Mouse (Mus musculus) heart, embryonic 15.5 days (tissue): ENCODE measurements around the gene Unc5a. TPM values are rescaled to one million over a fixed set of nuclear protein-coding genes. Genes with fewer than 3 reads are reported as not detected.

Experiments
- ATAC-seq: fragments of 200-750 bp; cut with Nextera tagmentation; replicated peaks from 2 replicates; pipeline ENCODE4 v1.8.0; 2017; ENCODE audit warnings: low read depth, moderate TSS enrichment; ENCODE audit not compliant: insufficient number of reproducible peaks, insufficient read depth, low FRiP score
- H3K27ac ChIP-seq: fragments of 300-500 bp; sonication (generic); 2 replicates; pipeline ENCODE4 v1.5.1; 2015; ENCODE audit warnings: mild to moderate bottlenecking, inconsistent platforms
- H3K27me3 ChIP-seq: fragments of 300-500 bp; sonication (generic); 2 replicates; pipeline ENCODE4 v1.6.1; 2015; ENCODE audit warnings: inconsistent platforms
- H3K36me3 ChIP-seq: fragments of 300-500 bp; sonication (generic); 2 replicates; pipeline ENCODE4 v1.6.1; 2015; ENCODE audit warnings: mild to moderate bottlenecking, inconsistent platforms
- H3K4me1 ChIP-seq: fragments of 300-500 bp; sonication (generic); replicated peaks from 2 replicates; pipeline ENCODE4 v1.6.1; 2015; ENCODE audit warnings: inconsistent platforms
- H3K4me2 ChIP-seq: fragments of 300-500 bp; sonication (generic); 2 replicates; pipeline ENCODE4 v1.6.1; 2015; ENCODE audit warnings: inconsistent platforms, mild to moderate bottlenecking, moderate library complexity
- H3K4me3 ChIP-seq: fragments of 300-500 bp; sonication (generic); 2 replicates; pipeline ENCODE4 v1.5.1; 2015; ENCODE audit warnings: mild to moderate bottlenecking, inconsistent platforms
- H3K9ac ChIP-seq: fragments of 300-500 bp; sonication (generic); 2 replicates; pipeline ENCODE4 v1.6.1; 2015; ENCODE audit warnings: mild to moderate bottlenecking, inconsistent platforms
- H3K9me3 ChIP-seq: fragments of 300-500 bp; sonication (generic); replicated peaks from 2 replicates; pipeline ENCODE4 v1.6.1; 2016; ENCODE audit warnings: inconsistent platforms
- WGBS: fragments of 180-500 bp; shearing (Covaris S2); methylation state at CpG from one replicate; pipeline ENCODE4 v1.1.7; 2015; ENCODE audit warnings: mixed read lengths; 5-methylcytosine and 5-hydroxymethylcytosine counted together
- polyA plus RNA-seq: library from polyadenylated mRNA; unstranded; fragments of >200 nt; fragmentation: Nextera tagmentation; extraction: Ambion mirVana; gene quantifications from 2 replicates; pipeline ENCODE4 v1.2.1, GENCODE M21; 2015

Unc5a gene
- polyA plus RNA-seq, 1 experiment from 2014 or later, result 1.3 TPM

- Histone ChIP-seq H3K4me2 (no peak overlapping the region), H3K27me3 (peaks cover 15% of the 10 kb centered on the region), H3K4me3 (no peak overlapping the region), H3K27ac (no peak overlapping the region), H3K36me3 (no peaks in the 10 kb centered on the region), H3K4me1 (no peaks in the 10 kb centered on the region), H3K9ac (no peak overlapping the region), H3K9me3 (no peaks in the 10 kb centered on the region)
- 67% methylated on average over 11 of the region's 11 CpGs for WGBS
- no peak for ATAC-seq
Measured at GRCm38 (mm10) chr13:55004646-55005045, 55.4 kb downstream of the Unc5a start.

- Histone ChIP-seq H3K36me3 (no peaks in the 10 kb centered on the region), H3K4me2 (no peak overlapping the region), H3K27ac (no peak overlapping the region), H3K27me3 (peaks cover 20% of the 10 kb centered on the region), H3K9ac (no peak overlapping the region), H3K4me1 (no peaks in the 10 kb centered on the region), H3K4me3 (no peak overlapping the region), H3K9me3 (no peaks in the 10 kb centered on the region)
- 71% methylated on average over 31 of the region's 31 CpGs for WGBS
- ATAC-seq, result no peak
Measured at GRCm38 (mm10) chr13:55005691-55006414, 56.6 kb downstream of the Unc5a start.

- no peak overlapping the region for H3K4me2 ChIP-seq
- no peaks in the 10 kb centered on the region for H3K9me3 ChIP-seq
- 68% methylated on average over 7 of the region's 7 CpGs for WGBS
- no peak overlapping the region for H3K9ac ChIP-seq
- no peak for ATAC-seq
- H3K27me3 ChIP-seq, result peaks cover 20% of the 10 kb centered on the region
- H3K4me1 ChIP-seq, result no peaks in the 10 kb centered on the region
- no peak overlapping the region for H3K4me3 ChIP-seq
- no peak overlapping the region for H3K27ac ChIP-seq
- H3K36me3 ChIP-seq, result no peaks in the 10 kb centered on the region
Measured at GRCm38 (mm10) chr13:55006415-55006742, 57.2 kb downstream of the Unc5a start.

- H3K9ac ChIP-seq, result no peak overlapping the region
- H3K27me3 ChIP-seq, result peaks cover 22% of the 10 kb centered on the region
- no peaks in the 10 kb centered on the region for H3K36me3 ChIP-seq
- H3K27ac ChIP-seq, result no peak overlapping the region
- no peaks in the 10 kb centered on the region for H3K4me1 ChIP-seq
- no peak overlapping the region for H3K4me2 ChIP-seq
- 74% methylated on average over 6 of the region's 6 CpGs for WGBS
- H3K9me3 ChIP-seq, result no peaks in the 10 kb centered on the region
- ATAC-seq, result no peak
- no peak overlapping the region for H3K4me3 ChIP-seq
Measured at GRCm38 (mm10) chr13:55008589-55008988, 59.4 kb downstream of the Unc5a start.

GRCm38 (mm10) chr13:55011103-55011502, 61.9 kb downstream of the Unc5a start:
- Histone ChIP-seq H3K36me3 (no peaks in the 10 kb centered on the region), H3K4me1 (no peaks in the 10 kb centered on the region), H3K27ac (no peak overlapping the region), H3K4me2 (no peak overlapping the region), H3K9me3 (no peaks in the 10 kb centered on the region), H3K27me3 (peaks cover 22% of the 10 kb centered on the region), H3K9ac (no peak overlapping the region), H3K4me3 (no peak overlapping the region)
- no peak for ATAC-seq
- WGBS, result 85% methylated on average over 15 of the region's 15 CpGs

GRCm38 (mm10) chr13:55011981-55012478, 62.8 kb downstream of the Unc5a start:
- H3K27me3 ChIP-seq, result peaks cover 22% of the 10 kb centered on the region
- H3K4me3 ChIP-seq, result no peak overlapping the region
- ATAC-seq, result no peak
- no peaks in the 10 kb centered on the region for H3K4me1 ChIP-seq
- 8% methylated on average over 14 of the region's 14 CpGs for WGBS
- no peaks in the 10 kb centered on the region for H3K36me3 ChIP-seq
- no peak overlapping the region for H3K9ac ChIP-seq
- H3K4me2 ChIP-seq, result no peak overlapping the region
- no peaks in the 10 kb centered on the region for H3K9me3 ChIP-seq
- no peak overlapping the region for H3K27ac ChIP-seq

GRCm38 (mm10) chr13:55013702-55014344, 64.6 kb downstream of the Unc5a start:
- WGBS, result 35% methylated on average over 9 of the region's 9 CpGs
- Histone ChIP-seq H3K4me1 (no peaks in the 10 kb centered on the region), H3K36me3 (no peaks in the 10 kb centered on the region), H3K27me3 (peaks cover 13% of the 10 kb centered on the region), H3K9ac (no peak overlapping the region), H3K27ac (no peak overlapping the region), H3K4me3 (no peak overlapping the region), H3K9me3 (no peaks in the 10 kb centered on the region), H3K4me2 (no peak overlapping the region)
- ATAC-seq, result no peak

- Histone ChIP-seq H3K4me2 (no peak overlapping the region), H3K4me1 (no peaks in the 10 kb centered on the region), H3K9ac (no peak overlapping the region), H3K9me3 (no peaks in the 10 kb centered on the region), H3K27me3 (peaks cover 12% of the 10 kb centered on the region; the same call in 1 of the 2 replicates), H3K4me3 (no peak overlapping the region), H3K27ac (no peak overlapping the region), H3K36me3 (no peaks in the 10 kb centered on the region)
- 70% methylated on average over 9 of the region's 9 CpGs for WGBS
- no peak for ATAC-seq
Measured at GRCm38 (mm10) chr13:55014451-55014850, 65.2 kb downstream of the Unc5a start.

- H3K36me3 ChIP-seq, result no peaks in the 10 kb centered on the region
- no peaks in the 10 kb centered on the region for H3K4me1 ChIP-seq
- ATAC-seq, result no peak
- 74% methylated on average over 12 of the region's 12 CpGs for WGBS
- H3K27me3 ChIP-seq, result peaks cover 7% of the 10 kb centered on the region; the same call in 1 of the 2 replicates
- H3K27ac ChIP-seq, result no peak overlapping the region
- H3K4me2 ChIP-seq, result no peak overlapping the region
- no peak overlapping the region for H3K9ac ChIP-seq
- no peak overlapping the region for H3K4me3 ChIP-seq
- no peaks in the 10 kb centered on the region for H3K9me3 ChIP-seq
Measured at GRCm38 (mm10) chr13:55017154-55017897, 68.1 kb downstream of the Unc5a start.

GRCm38 (mm10) chr13:55017898-55018599, 68.8 kb downstream of the Unc5a start:
- no peak for ATAC-seq
- WGBS, result 76% methylated on average over 8 of the region's 8 CpGs

GRCm38 (mm10) chr13:55018700-55019099, 69.5 kb downstream of the Unc5a start:
- ATAC-seq, result no peak
- no peaks in the 10 kb centered on the region for H3K27me3 ChIP-seq
- H3K9me3 ChIP-seq, result no peaks in the 10 kb centered on the region
- H3K4me2 ChIP-seq, result no peak overlapping the region
- 84% methylated on average over 9 of the region's 9 CpGs for WGBS
- no peak overlapping the region for H3K9ac ChIP-seq
- H3K4me1 ChIP-seq, result peaks cover 5% of the 10 kb centered on the region; the same call in 1 of the 2 replicates
- H3K4me3 ChIP-seq, result no peak overlapping the region
- H3K36me3 ChIP-seq, result no peaks in the 10 kb centered on the region
- H3K27ac ChIP-seq, result no peak overlapping the region

More at GRCm38 (mm10) chr13:55017898-55018599, 68.8 kb downstream of the Unc5a start:
- Histone ChIP-seq H3K9me3 (no peaks in the 10 kb centered on the region), H3K9ac (no peak overlapping the region), H3K4me1 (peaks cover 3% of the 10 kb centered on the region; the same call in 1 of the 2 replicates), H3K27ac (no peak overlapping the region), H3K36me3 (no peaks in the 10 kb centered on the region), H3K27me3 (peaks cover 6% of the 10 kb centered on the region; the same call in 1 of the 2 replicates), H3K4me2 (no peak overlapping the region), H3K4me3 (no peak overlapping the region)
